Mouse (Mus musculus) megakaryocyte progenitor cell, adult 5-6 weeks (primary cell): ENCODE data around the gene Mrpl2. TPM values are rescaled to one million over a fixed set of nuclear protein-coding genes. Genes with fewer than 3 reads are reported as not detected.

Source experiments
- ATAC-seq: replicated peaks from 2 replicates; pipeline ENCODE4 v1.8.0; 2016; ENCODE audit warnings: mild to moderate bottlenecking, moderate TSS enrichment, inconsistent platforms; ENCODE audit not compliant: poor library complexity
- total RNA-seq, 2 experiments: library from RNA; stranded (forward) in 1 of 2; stranded (reverse) in 1 of 2; fragments of 157-497, 149-512 nt in 1 of 2; fragments of 200-1000 nt in 1 of 2; gene quantifications; 2 replicates each; pipeline versions ENCODE4 v1.2.3 to v1.2.4; 2015 to 2017

Mrpl2 gene
- total RNA-seq, 2 experiments from 2014 or later, result 84.7 to 101 TPM

DNA sequence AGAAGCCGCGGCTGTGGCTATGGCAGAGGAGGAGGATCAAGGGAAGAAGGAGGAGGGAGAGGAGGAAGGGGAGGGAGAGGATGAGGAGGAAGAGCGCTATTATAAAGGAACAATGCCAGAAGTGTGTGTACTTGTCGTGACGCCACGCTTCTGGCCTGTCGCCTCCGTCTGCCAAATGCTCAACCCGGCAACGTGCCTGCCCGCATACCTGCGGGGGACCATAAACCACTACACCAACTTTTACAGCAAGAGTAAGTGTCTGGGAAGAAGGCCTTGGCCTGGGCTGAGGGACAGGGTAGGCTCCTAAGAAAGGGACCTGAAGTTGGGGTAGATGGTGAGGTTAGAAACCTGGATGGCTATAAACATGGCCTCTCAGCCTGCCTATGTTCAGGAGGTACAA, 16.0 kb downstream of the Mrpl2 start:
- no peak for ATAC-seq

DNA sequence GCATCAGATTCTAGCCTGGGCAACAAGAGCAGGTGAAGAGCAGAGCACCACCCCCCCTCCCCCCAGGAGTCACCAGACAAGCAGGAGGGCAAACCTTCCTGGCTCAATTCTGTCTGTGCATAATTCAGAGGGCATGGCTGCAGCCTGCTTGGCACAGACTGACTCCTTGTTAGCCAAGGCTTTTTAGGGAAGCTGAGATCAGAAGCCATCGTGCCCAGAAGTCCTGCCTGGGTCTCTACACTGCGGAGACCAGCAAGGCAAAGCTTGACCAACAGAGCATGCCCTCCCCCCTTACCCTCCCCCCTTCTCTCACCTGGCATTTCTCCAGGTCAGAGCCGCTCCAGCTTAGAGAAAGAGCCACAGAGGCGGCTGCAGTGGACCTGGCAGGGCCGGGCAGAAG, 16.7 kb downstream of the Mrpl2 start:
- ATAC-seq, result no peak

DNA sequence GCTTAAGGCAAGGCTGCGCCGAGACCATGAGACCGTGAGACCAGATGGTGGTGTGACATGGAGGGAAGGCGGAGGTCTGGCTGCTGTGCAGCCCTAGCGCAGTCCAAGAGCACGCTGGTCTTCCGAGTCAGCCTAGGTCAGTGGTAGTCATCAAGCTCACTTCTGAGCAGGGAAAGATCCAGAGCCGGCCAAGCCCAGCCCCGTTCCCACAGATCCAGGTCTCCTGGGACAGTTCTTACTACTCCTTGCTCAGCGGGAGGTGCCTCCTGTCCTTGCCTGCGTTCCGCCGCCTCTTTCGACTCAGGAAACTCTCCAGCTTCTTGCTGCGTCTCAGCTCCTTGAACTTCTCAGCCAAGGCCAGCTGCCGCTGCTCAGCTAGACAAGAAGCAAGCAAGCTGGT, 21.7 kb downstream of the Mrpl2 start:
- no peak for ATAC-seq

DNA sequence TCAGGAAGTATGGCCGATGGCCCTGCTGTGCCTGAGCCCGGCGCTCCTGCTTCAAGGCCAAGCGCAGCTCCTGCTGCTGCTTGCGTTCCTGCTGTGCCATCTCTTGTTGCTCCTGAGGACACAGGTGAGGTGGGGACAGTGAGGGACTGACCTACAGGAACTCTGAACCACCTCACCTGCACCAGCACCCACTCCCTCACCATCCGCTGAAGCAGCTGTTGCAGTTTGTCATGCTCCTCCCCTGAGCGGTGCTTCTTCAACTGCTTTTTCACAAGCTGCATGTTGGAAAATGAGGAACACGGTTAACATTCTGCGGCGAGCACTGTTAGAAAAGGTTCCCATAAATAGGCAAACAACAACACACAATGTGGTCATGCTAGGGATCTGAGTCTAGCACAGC, 23.9 kb downstream of the Mrpl2 start:
- ATAC-seq, result no peak

DNA sequence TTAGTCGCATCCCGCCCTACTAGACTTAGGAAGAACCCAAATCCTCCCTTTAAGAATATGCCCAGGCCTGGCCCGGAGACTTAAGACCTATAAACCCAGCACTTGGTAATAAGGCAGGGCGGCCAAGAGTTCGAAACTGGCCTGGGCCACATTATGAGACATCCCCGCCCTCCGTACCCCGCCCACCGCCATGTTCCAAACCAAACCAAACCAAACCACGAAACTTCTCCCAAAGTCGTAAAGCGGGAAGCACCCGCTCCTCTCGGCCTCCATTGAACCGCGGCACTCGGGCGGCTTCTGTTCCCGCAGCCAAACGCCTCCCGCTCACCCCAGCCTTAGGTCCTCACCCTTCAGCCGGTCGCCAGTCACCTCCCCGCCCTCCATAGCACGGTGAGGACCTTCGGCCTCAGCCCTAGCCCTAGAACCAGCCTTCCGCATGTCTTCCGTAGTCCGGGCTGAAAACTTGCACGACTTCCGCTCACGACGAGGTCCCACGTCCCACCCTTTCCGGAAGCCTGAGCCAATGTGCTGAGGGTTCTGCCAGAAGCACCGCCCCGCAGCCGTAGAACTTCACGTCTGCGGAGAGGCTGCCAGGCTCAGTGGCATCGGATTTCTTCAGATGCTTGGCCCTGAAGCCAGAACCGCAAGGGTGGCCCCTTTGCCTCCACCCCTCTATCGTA, 28.0 kb downstream of the Mrpl2 start, which contains the start of gene Rrp36:
TSS of gene Rrp36 (minus strand) at position 503 of the 680 bp plus-strand sequence.
- peak; percentile 98 for ATAC-seq

DNA sequence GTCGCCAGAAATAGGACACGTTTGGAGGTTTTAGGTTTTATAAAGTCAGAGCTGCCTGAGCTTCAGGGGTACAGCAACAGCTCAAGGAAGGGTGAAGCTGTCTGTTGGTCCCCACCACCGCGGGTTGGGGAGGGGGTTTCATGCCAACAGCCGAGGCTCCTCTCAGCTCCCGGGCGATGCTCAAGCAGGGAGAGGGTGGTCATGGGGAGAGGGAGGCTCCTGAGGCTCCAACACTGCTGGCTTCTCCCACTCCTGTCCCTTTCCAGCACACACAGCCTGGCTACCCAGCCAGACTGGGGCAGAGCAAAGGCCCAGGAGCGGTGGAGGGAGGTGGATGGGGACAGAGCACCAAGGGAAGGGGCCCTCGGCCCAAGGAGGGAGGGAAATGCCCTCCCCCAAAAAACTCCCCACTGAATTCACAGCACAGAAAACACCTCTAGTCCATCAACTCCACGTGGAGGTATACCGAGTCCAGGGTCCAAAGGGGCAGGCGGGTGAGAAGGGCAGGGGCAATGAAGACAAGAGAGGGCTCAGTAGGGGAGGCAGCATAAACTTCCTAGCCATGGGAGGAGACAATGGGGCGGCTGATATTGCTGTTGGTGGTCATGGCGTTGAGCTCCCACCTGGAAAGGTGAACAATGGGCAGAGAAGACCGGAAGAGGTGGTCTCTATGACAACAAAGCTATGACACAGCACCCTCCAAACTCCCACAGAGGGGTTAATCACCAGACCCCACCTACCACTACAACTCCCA, 28.7 kb downstream of the Mrpl2 start:
- ATAC-seq, result no peak; the same call in 1 of the 2 replicates

DNA sequence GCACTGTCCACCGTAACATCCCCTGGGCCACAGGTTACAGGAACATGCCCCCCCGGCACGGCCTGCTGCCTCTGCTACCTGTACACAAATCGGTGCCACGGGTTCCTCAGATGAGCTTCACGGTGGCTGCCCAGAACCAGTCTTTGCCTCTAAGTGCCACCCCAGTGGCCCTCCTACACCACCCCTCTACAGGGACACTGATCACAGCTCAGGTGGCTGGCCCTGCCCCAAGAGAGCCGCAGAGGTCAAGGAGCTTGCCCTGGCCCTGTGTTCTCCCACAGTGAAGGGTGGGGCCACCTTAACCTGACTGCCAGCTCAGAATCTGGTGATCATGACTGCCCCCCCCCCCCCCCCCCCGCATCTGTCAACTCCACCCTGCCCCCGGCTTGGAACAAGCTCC, 32.4 kb downstream of the Mrpl2 start, which contains the start of gene Mea1:
TSS of gene Mea1 (plus strand) at position 378 of the 400 bp plus-strand sequence.
- ATAC-seq, result no peak

DNA sequence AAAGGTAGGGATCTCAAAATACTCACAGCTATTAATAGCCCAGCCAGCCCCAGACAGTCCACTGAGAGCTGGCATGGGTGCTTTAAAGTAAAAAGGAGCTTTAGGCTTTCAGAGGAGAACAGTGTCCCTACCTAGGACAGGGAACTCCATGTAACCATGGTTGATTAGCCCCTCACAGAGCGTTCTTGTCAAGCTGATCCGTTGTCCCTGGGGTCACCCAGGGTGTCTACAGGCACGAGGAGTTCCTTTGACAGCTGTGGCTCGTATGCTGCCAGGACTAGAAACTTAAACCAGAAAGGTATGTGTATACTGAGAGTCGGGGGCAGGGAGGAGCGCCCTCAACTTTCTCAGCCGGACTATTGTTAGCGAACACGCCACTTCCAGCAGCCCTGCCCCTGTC, 32.9 kb downstream of the Mrpl2 start:
- no peak for ATAC-seq

DNA sequence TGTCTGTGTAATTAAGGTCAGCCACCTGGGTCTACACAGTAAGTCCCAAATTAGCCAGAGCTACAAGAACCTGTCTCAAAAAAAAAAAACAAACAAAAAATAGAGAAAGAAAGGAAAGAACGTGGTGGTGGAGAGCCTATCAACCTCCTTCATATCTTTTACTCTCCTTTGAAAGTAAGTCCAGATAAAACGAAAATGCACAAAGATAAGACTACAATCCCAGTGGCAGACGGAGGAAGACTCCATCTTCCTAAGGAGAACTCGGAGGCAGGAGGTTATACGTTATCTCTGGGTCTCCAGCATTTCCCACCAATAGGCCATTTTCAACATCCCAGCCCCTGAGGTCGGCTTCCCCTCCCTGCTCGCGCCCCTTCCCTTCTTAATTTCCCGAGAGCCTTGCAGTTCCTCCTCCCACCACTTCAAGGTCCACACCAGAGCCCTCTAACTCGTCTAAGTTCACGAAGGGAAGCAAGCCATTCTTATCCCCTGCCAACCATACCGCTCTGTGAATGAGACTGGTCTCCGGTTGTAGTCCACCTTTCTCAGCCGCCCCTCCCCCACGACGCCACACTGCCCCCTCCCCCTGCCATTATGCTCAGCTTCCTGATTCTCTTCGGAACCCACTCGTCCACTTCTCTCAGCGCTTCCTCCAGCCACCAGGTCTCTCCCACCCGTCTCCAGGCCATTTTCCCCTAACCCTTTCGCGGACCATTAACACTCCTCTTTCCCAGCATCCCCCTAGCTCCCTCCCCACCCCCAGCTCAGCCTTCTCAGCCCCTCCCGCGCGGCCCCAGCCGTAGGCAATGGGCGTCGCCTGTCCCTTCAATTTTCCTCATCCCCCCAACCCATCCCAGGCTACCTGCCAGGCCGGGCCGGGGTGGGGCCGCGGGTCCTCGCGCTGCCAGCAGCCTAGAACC, 34.1 kb downstream of the Mrpl2 start:
- ATAC-seq, result peak; percentile 38

DNA sequence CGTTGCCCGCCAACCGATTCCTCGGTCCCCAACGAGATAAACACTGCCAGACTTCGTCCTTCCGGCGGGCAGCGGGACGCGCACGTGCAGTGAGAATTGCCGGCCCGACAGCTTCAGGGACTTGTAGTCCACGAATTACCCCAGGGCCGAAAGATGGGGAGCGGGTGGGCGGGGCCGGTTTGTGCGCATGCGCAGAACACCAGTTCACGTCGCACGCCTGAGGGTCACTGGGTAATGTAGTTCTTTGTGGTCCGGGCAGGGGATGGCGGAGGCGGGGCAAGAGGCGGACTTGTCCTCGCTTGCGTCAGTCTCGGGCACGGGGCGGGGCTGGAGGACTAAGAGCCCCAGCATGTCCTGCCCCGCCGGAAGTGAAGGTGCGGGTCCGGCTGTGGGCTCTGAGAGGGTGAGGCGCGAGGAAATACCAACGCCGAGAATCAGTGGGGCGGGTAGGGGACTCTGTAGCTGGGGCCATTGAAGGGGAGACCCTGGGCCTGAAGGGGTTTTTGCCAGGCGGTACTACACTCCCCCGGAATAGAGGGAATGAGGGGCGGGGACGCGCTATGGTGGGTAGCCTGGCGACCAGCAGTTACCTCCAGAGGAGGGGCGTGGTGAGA, 34.8 kb downstream of the Mrpl2 start, which contains the start of gene Klhdc3:
TSS of gene Klhdc3 (minus strand) at position 155 of the 614 bp plus-strand sequence.
- peak; percentile 94 for ATAC-seq

DNA sequence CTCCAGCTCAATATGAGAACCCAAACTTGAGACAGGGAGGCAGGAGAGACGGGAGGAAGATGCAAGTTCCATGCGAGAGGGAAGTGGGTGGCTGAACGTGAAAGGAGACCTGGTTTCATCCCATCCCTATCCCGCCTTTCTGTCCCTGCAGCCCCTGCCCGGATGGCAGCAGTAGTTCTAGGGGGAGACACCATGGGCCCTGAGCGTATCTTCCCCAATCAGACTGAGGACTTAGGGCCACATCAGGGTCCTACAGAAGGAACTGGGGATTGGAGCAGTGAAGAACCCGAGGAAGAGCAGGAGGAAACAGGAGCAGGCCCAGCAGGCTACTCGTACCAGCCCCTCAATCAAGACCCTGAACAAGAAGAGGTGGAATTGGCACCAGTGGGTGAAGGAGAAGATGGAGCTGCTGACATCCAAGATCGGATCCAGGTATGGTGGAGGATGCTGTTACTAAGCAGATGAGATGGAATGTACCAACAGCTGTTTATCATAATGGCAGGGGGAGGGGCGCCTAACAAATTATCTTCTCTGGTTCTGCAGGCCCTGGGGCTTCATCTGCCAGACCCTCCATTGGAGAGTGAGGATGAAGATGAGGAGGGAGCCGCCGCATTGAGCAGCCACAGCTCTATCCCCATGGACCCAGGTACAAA, 35.6 kb downstream of the Mrpl2 start:
- ATAC-seq, result no peak

DNA sequence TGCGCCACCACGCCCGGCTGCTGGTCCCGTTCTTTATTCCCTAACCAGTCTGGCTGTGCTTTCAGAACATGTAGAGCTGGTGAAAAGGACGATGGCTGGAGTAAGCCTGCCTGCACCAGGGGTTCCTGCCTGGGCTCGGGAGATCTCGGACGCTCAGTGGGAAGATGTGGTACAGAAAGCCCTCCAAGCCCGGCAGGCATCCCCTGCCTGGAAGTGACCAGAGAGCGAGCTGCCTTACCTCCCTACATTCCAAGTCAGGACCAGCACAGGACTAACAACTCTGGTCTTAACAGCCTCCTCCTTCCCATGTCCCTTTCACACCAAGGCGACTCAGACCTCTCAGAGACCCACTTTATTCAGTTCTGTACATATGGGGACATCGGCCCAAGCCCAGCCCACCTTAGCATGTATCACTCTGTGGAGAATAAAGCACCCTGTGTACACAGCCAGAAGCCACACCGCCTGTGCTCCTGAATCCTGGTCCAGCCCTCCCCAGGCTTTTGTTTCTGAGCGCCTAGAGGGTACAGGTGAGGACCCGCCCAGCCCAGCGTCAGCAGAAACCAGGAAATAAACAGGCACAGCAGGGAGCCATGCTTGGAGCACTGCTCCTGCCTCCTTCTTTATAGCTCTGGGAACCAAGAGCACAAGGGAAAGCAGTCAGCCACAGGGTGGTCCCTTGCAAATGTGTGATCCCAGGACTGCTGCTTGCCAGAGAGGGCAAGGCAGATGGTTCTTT, 36.8 kb downstream of the Mrpl2 start:
- no peak for ATAC-seq

DNA sequence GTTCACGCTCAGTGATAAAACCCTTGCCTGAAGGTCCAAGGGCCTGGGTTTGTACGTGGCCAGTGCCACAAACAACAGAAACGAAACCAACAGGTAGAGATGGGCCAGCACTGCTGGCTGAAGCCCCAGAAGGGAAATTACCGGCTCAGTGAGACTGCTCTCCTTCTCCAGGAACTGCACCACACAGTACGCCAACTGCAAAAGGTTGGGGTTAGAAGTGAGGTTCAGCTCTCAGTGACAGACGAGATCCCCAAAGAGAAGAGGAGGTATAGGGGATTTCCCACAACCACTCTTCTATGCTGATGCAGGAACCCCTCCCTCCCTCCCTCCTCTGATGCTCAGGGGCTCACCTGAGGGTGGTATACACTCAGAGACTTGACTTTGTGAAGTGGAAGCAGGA, 39.9 kb downstream of the Mrpl2 start:
- ATAC-seq, result no peak

DNA sequence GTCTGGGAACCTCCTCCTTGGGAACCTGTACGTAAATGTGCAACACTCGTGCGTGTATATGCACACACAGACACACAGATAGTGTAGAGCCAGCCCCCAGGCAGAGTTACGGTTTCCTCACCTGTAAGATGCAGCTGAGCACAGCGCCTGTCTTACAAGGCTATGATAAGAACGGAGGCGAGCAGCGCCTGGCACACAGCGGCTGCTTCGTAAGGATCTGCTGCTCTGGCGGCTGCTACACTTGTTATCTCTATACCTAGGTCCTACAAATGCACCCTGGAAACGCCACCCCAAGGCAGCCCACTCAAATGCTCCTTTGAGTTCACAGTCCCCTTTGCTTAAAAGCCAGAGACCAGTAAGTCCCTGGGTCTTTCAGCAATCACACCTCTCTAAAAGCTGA, 44.6 kb downstream of the Mrpl2 start:
- peak; percentile 85 for ATAC-seq

DNA sequence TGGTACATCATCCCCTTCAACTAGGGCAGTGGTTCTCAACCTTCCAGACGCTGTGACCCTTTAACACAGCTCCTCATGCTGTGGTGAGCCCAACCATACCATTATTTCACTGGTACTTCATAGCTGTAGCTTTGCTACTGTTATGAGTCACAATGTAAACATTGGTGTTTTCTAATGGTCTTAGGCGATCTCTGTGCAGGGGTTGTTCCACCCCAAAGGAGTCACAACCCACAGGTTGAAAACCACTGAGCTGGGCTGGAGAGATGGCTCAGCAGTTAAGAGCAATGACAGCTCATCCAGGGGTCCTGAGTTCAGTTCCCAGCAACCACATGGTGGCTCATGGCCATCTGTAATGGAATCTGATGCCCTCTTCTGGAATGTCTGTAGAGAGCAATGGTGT, 45.4 kb downstream of the Mrpl2 start:
- ATAC-seq, result no peak

DNA sequence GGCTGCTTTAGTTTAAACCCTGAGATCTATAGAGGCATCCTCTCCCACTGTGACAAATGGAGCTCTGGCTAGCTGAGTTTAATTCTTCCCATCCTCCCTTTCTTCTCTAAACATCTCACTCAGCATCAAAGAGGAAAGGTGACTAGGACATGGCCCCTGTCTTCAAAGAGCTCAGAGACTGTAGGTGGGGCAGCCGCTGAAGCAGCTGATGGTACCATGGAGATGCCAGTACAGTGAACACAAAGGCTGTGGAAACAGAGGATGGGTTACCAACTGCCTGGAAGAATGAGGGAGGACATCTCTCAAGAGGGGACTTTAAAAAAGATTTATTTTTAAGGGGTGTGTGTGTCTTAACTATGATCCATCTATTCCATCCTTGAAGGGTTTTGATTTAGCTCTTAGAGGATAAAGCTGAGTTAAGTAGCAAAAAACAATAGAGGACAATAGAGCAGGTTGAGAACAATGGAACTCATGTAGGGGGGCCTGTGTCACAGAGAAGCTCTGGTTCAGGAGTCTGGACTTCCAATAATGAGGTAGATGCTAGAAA, 48.6 kb downstream of the Mrpl2 start:
- ATAC-seq, result no peak

DNA sequence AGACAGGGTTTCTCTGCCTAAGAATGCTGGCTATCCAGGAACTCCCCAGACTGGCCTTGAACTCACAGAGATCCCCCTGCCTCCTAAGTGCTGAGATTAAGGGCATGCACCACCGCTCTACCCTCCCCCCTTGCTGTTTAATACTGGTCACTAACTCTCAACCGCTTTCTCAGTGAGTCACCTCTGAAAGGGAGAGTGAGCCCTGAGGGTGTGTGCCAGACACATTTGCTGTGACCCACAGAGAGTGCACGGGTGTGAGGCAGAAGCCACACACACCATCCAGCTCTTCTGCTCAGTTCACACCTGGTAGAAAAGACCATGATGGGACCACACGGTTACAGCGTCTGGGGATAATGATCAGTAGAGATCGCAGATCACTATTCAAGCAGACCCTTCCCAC, 52.5 kb downstream of the Mrpl2 start:
- no peak for ATAC-seq

DNA sequence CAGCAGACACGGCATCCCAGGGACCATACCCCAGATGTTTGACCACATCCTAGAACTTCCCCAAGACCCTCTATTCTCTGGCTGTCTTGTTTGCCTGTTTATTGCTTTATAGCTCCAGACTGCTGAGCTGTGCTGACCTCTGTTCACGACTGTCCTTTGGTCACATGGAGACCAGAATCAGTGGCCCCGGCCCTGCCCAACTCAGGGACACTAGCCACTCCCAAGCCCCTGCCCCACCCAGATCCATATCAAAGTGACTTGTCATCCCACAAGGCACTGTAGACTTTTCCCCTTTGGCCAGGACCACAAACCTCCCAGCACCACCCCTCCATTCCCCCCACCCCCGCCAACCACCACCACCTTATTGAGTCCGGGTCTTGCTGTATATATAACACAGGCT, 53.2 kb downstream of the Mrpl2 start:
- no peak for ATAC-seq
